Mouse (Mus musculus): ENCODE data around the gene Ino80. TPM values are rescaled to one million over a fixed set of nuclear protein-coding genes. Genes with fewer than 3 reads are reported as not detected.

Ino80 gene
- polyA plus RNA-seq, 1 experiment from 2014 or later, result 2.5 TPM

DNA sequence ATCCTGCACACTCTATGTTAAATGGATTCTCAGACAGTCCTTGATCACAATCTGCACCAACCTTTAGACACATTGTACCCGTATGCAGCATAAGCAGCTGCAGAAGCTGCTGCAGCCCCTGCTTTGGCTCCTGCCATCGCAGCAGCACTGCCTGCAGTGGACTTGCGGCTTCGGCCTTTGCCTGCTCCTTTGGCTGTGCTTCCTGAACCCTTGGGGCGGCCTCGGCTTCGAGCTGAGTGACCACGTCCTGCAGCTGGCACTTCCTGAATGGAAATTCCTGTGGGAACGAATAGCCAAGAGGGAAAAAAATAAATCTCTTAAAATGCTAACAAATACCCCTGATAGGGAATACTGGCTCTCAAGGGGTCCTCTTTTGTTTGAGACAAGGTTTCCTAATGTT, 100.2 kb downstream of the Ino80 start:
- Histone ChIP-seq H3K9me3 (replicated peaks; ENCODE audit: control insufficient read depth, low read length) (no peaks in the 10 kb centered on the region), H3K27ac (ENCODE audit: low read length) (no peak overlapping the region), H3K36me3 (ENCODE audit: control insufficient read depth, insufficient read depth) (peaks cover 64% of the 10 kb centered on the region), H3K9ac (ENCODE audit: low read length) (no peak overlapping the region), H3K4me3 (ENCODE audit: low read length) (no peak overlapping the region), H3K4me1 (ENCODE audit: control insufficient read depth, insufficient read depth, low read length) (no peaks in the 10 kb centered on the region), H3K4me2 (ENCODE audit: low read depth, low read length) (no peak overlapping the region), H3K27me3 (ENCODE audit: control insufficient read depth, insufficient read depth, low read length) (no peaks in the 10 kb centered on the region)
- 71% methylated on average over 9 of the region's 9 CpGs for WGBS
- ATAC-seq (replicated peaks; ENCODE audit: extremely low read depth, insufficient read depth, low FRiP score), result no peak

DNA sequence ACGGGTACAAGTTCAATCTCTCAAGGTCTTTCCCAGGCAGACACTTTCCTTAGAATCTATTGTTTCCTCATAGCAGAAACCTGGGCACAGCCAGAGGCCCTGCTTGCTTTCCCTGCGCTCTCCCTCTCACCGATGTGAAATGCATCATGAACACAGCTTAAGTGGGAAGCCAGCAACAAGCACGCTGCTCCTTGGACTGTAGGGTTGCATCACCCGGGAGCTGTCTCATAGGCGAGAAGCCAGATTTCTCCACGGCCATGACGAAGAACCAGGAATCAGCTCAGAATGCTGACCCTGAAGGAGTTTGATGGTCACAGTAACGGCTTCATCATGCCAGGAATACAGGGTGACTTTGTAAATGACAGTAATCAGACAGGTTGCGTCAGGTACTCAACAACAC, 107.4 kb downstream of the Ino80 start:
- Histone ChIP-seq H3K9me3 (replicated peaks; ENCODE audit: control insufficient read depth, low read length) (no peaks in the 10 kb centered on the region), H3K4me2 (ENCODE audit: low read depth, low read length) (no peak overlapping the region), H3K9ac (ENCODE audit: low read length) (no peak overlapping the region), H3K27ac (ENCODE audit: low read length) (no peak overlapping the region), H3K27me3 (ENCODE audit: control insufficient read depth, insufficient read depth, low read length) (no peaks in the 10 kb centered on the region), H3K36me3 (ENCODE audit: control insufficient read depth, insufficient read depth) (peaks cover 38% of the 10 kb centered on the region), H3K4me3 (ENCODE audit: low read length) (no peak overlapping the region), H3K4me1 (ENCODE audit: control insufficient read depth, insufficient read depth, low read length) (no peaks in the 10 kb centered on the region)
- ATAC-seq (replicated peaks; ENCODE audit: extremely low read depth, insufficient read depth, low FRiP score), result no peak
- WGBS, result 91% methylated on average over 10 of the region's 10 CpGs

DNA sequence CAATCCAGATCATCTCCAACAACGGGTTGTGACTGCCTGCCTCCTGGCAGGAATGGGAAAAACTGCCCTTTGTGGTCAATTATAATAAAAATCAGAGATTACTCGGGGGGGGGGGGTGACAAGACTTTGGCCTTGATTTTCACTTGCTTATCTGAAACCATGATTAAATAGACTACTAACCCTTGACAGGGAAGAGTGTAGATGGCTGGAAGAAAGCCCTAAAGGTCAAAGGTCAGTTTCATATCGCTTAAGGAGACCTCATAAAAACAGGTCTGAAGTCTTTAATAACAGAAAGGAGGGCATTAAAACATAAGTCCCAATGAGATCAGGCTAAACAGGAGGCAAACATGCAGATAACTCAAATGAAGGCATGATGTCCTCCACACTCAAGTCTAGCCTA, 110.1 kb downstream of the Ino80 start:
- no peak for ATAC-seq (replicated peaks; ENCODE audit: extremely low read depth, insufficient read depth, low FRiP score)
- H3K4me1 ChIP-seq (ENCODE audit: control insufficient read depth, insufficient read depth, low read length), result no peaks in the 10 kb centered on the region
- 74% methylated on average over 3 of the region's 3 CpGs for WGBS
- H3K4me2 ChIP-seq (ENCODE audit: low read depth, low read length), result no peak overlapping the region
- H3K9ac ChIP-seq (ENCODE audit: low read length), result no peak overlapping the region
- peaks cover 19% of the 10 kb centered on the region for H3K36me3 ChIP-seq (ENCODE audit: control insufficient read depth, insufficient read depth)
- no peak overlapping the region for H3K4me3 ChIP-seq (ENCODE audit: low read length)
- no peak overlapping the region for H3K27ac ChIP-seq (ENCODE audit: low read length)
- H3K27me3 ChIP-seq (ENCODE audit: control insufficient read depth, insufficient read depth, low read length), result no peaks in the 10 kb centered on the region
- H3K9me3 ChIP-seq (replicated peaks; ENCODE audit: control insufficient read depth, low read length), result no peaks in the 10 kb centered on the region

DNA sequence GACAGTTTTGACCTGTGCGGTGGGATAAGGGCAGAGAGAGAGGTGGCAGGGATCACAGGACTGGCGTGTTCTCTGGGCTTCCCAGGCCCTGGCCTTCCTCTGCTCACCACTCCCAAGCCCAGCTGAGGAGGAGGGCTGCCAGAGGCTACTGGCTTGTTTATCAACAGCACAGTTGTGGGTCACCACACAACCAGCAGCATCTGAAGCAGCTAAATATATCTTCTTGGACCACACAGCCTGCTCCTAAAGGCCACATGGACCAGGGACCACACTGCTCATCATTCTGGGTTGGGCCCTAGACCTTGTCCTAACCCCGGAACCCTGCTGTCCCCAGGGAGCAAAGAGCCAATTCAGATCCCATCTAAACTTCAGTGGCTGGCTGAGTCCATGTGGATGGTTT, 112.5 kb downstream of the Ino80 start:
- H3K36me3 ChIP-seq (ENCODE audit: control insufficient read depth, insufficient read depth), result peaks cover 4% of the 10 kb centered on the region
- H3K27me3 ChIP-seq (ENCODE audit: control insufficient read depth, insufficient read depth, low read length), result no peaks in the 10 kb centered on the region
- H3K4me1 ChIP-seq (ENCODE audit: control insufficient read depth, insufficient read depth, low read length), result no peaks in the 10 kb centered on the region
- ATAC-seq (replicated peaks; ENCODE audit: extremely low read depth, insufficient read depth, low FRiP score), result no peak
- no peak overlapping the region for H3K9ac ChIP-seq (ENCODE audit: low read length)
- WGBS, result 83% methylated on average over 3 of the region's 3 CpGs
- no peak overlapping the region for H3K27ac ChIP-seq (ENCODE audit: low read length)
- H3K9me3 ChIP-seq (replicated peaks; ENCODE audit: control insufficient read depth, low read length), result peaks cover 12% of the 10 kb centered on the region
- H3K4me2 ChIP-seq (ENCODE audit: low read depth, low read length), result no peak overlapping the region
- H3K4me3 ChIP-seq (ENCODE audit: low read length), result no peak overlapping the region

DNA sequence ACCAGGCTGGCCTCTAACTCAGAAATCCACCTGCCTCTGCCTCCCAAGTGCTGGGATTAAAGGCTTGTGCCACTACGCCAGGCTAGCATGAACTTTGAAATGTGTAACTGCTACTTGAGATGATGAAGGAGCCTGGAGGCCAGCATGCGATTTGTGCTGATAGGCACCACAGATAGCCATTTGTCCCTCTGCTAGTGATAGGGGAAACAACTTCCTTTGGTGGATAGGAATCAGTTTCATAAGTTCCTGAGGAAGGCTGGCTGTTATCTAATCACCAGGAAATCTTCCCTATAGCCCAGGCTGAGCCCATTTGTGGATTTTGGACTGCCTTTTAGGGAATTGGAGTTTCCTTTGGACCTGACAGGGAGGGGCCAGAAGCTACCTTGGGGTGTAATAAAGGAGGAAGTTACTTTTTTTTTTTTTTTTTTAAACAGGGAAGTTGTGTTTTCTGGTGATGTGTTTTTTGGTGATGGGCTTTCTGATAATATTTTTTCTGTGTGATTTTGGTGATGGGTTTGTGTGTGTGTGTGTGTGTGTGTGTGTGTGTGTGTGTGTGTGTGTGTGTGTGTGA, 117.7 kb downstream of the Ino80 start:
- 72% methylated on average over 2 of the region's 2 CpGs for WGBS
- no peaks in the 10 kb centered on the region for H3K36me3 ChIP-seq (ENCODE audit: control insufficient read depth, insufficient read depth)
- H3K27ac ChIP-seq (ENCODE audit: low read length), result no peak overlapping the region; the same call in 1 of the 2 replicates
- no peak overlapping the region for H3K9ac ChIP-seq (ENCODE audit: low read length)
- no peak overlapping the region for H3K4me3 ChIP-seq (ENCODE audit: low read length)
- no peak for ATAC-seq (replicated peaks; ENCODE audit: extremely low read depth, insufficient read depth, low FRiP score)
- H3K4me2 ChIP-seq (ENCODE audit: low read depth, low read length), result no peak overlapping the region
- H3K4me1 ChIP-seq (ENCODE audit: control insufficient read depth, insufficient read depth, low read length), result no peaks in the 10 kb centered on the region
- peaks cover 12% of the 10 kb centered on the region for H3K9me3 ChIP-seq (replicated peaks; ENCODE audit: control insufficient read depth, low read length)
- no peaks in the 10 kb centered on the region for H3K27me3 ChIP-seq (ENCODE audit: control insufficient read depth, insufficient read depth, low read length)

DNA sequence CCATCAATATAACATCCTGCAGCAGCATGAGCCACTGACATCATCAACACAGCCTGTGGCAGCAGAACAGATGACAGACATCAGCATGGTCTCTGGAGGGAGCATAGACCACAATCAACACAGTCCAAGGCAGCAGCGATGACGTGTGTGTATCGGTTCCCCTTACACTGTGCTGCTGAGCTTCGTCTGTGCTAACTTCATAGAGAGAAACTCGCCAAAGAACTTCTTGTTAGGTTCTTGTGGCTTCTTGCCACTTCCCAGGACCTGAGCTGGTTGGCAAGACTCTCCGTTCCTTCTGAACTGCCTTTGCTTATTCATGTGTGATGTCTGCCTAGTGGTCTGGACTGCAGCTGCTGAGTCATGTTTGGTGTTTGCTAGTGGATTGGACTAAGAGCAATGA, 119.2 kb downstream of the Ino80 start:
- H3K9me3 ChIP-seq (replicated peaks; ENCODE audit: control insufficient read depth, low read length), result peaks cover 12% of the 10 kb centered on the region
- H3K9ac ChIP-seq (ENCODE audit: low read length), result no peak overlapping the region
- WGBS, result 76% methylated on average over 6 of the region's 6 CpGs
- H3K27me3 ChIP-seq (ENCODE audit: control insufficient read depth, insufficient read depth, low read length), result no peaks in the 10 kb centered on the region
- ATAC-seq (replicated peaks; ENCODE audit: extremely low read depth, insufficient read depth, low FRiP score), result no peak
- no peaks in the 10 kb centered on the region for H3K36me3 ChIP-seq (ENCODE audit: control insufficient read depth, insufficient read depth)
- no peak overlapping the region for H3K27ac ChIP-seq (ENCODE audit: low read length)
- no peaks in the 10 kb centered on the region for H3K4me1 ChIP-seq (ENCODE audit: control insufficient read depth, insufficient read depth, low read length)
- no peak overlapping the region for H3K4me3 ChIP-seq (ENCODE audit: low read length)
- H3K4me2 ChIP-seq (ENCODE audit: low read depth, low read length), result no peak overlapping the region

DNA sequence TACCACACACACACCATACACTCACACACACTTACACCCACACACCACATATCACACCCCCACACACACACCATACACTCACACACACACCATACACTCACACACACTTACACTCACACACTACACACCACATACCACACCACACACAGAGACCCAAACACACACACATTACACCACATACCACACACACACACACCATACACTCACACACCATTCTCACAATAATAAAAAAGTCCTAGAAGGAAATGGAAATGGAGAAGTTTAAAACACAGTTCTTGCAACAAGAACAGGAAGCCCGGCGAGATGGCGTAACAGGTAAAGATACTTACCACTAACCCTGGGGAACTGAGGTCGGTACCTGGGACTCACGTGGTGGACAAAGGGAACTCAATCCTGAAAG, 120.7 kb downstream of the Ino80 start:
- ATAC-seq (replicated peaks; ENCODE audit: extremely low read depth, insufficient read depth, low FRiP score), result no peak
- no peak overlapping the region for H3K27ac ChIP-seq (ENCODE audit: low read length)
- H3K4me1 ChIP-seq (ENCODE audit: control insufficient read depth, insufficient read depth, low read length), result no peaks in the 10 kb centered on the region
- 87% methylated on average over 5 of the region's 5 CpGs for WGBS
- H3K27me3 ChIP-seq (ENCODE audit: control insufficient read depth, insufficient read depth, low read length), result peaks cover 4% of the 10 kb centered on the region
- H3K4me2 ChIP-seq (ENCODE audit: low read depth, low read length), result no peak overlapping the region
- no peaks in the 10 kb centered on the region for H3K36me3 ChIP-seq (ENCODE audit: control insufficient read depth, insufficient read depth)
- no peak overlapping the region for H3K9ac ChIP-seq (ENCODE audit: low read length)
- H3K4me3 ChIP-seq (ENCODE audit: low read length), result no peak overlapping the region
- H3K9me3 ChIP-seq (replicated peaks; ENCODE audit: control insufficient read depth, low read length), result peaks cover 12% of the 10 kb centered on the region

DNA sequence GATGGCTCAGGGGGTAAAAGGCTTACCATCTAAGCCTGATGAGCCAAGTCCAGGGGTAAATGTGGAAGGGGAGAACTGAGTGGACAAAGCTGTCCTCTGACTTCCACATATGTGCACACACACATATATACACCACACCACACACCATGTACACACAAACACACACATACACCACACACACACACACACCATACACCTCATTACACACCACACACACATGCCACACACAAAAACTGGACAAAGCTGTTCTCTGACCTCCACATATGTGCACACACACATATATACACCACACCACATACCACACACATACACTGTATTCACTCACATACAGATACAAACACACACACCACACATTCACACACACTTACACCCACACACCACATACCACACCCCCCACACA, 121.2 kb downstream of the Ino80 start:
- H3K4me2 ChIP-seq (ENCODE audit: low read depth, low read length), result no peak overlapping the region
- no peak overlapping the region for H3K27ac ChIP-seq (ENCODE audit: low read length)
- no peaks in the 10 kb centered on the region for H3K36me3 ChIP-seq (ENCODE audit: control insufficient read depth, insufficient read depth)
- peaks cover 9% of the 10 kb centered on the region for H3K27me3 ChIP-seq (ENCODE audit: control insufficient read depth, insufficient read depth, low read length)
- peaks cover 7% of the 10 kb centered on the region for H3K9me3 ChIP-seq (replicated peaks; ENCODE audit: control insufficient read depth, low read length)
- ATAC-seq (replicated peaks; ENCODE audit: extremely low read depth, insufficient read depth, low FRiP score), result no peak
- H3K9ac ChIP-seq (ENCODE audit: low read length), result no peak overlapping the region
- no peak overlapping the region for H3K4me3 ChIP-seq (ENCODE audit: low read length)
- H3K4me1 ChIP-seq (ENCODE audit: control insufficient read depth, insufficient read depth, low read length), result no peaks in the 10 kb centered on the region; the same call in 1 of the 2 replicates

DNA sequence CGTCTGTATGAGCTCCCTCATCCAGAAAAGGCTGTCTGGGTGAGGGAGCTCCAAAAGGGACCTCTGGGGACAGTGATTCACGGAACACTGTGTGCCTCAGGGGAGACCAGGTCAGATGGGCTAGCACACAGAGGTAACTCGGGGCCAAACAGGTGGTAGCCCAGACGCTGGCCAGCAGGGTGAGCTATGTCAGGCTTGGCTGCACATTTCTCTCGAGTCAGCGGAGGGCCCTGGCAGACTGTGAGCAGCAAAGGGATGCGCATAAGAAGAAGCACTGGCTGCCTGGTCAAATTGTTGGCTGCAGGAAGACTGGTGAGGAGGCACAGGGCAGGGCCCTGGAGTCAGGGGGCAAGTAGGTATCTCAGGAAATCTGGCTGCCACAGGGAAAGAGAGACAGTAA, 121.8 kb downstream of the Ino80 start:
- Histone ChIP-seq H3K4me3 (ENCODE audit: low read length) (no peak overlapping the region), H3K27ac (ENCODE audit: low read length) (no peak overlapping the region), H3K36me3 (ENCODE audit: control insufficient read depth, insufficient read depth) (no peaks in the 10 kb centered on the region), H3K27me3 (ENCODE audit: control insufficient read depth, insufficient read depth, low read length) (peaks cover 16% of the 10 kb centered on the region), H3K4me2 (ENCODE audit: low read depth, low read length) (no peak overlapping the region), H3K9me3 (replicated peaks; ENCODE audit: control insufficient read depth, low read length) (peaks cover under 1% of the 10 kb centered on the region; the same call in 1 of the 2 replicates), H3K9ac (ENCODE audit: low read length) (no peak overlapping the region), H3K4me1 (ENCODE audit: control insufficient read depth, insufficient read depth, low read length) (peaks cover 3% of the 10 kb centered on the region)
- no peak for ATAC-seq (replicated peaks; ENCODE audit: extremely low read depth, insufficient read depth, low FRiP score)
- 39% methylated on average over 7 of the region's 7 CpGs for WGBS

Measured in heart, embryonic 16.5 days (tissue).